Mouse (Mus musculus): ENCODE results near the gene Zscan26. TPM values are rescaled to one million over a fixed set of nuclear protein-coding genes. Genes with fewer than 3 reads are reported as not detected.
"Not testable (repeated sequence)": the region's sequence is repeated elsewhere in the genome, so short reads cannot be mapped to it uniquely, and the experiment has no call there.

Gene Zscan26
- 43.0 and 43.6 TPM in 2 replicates for total RNA-seq (2014; fragmentation: Nextera tagmentation)
- 34.7 TPM in 2 replicates for total RNA-seq (2017)
- 3.2 and 3.4 TPM in 2 replicates for polyA plus RNA-seq (2012)

GRCm38 (mm10) chr13:21453449-21453848, at the start of gene Zscan26:
Gene Zscan26, minus strand, starts transcription at chr13:21453730.
- Histone ChIP-seq H3K36me3 (replicated peaks) (peaks cover 31% of the 10 kb centered on the region), H3K27me3 (ENCODE audit: insufficient read depth, low read length) (peaks cover 5% of the 10 kb centered on the region; the same call in 1 of the 2 replicates), H3K4me3 (ENCODE audit: low read depth, low read length) (peak within 1 kb of the TSS; percentile 75), H3K9me3 (replicated peaks) (no peaks in the 10 kb centered on the region), H3K4me1 (ENCODE audit: insufficient read depth, low read depth, low read length) (peaks cover 14% of the 10 kb centered on the region)
- ATAC-seq (ENCODE audit: extremely low read depth, insufficient number of reproducible peaks, low FRiP score, poor library complexity, severe bottlenecking) (peak; percentile 79), DNase-seq (ENCODE audit: low spot score) (peak; percentile 63)
- TF ChIP-seq CTCF (IDR thresholded peaks at IDR 0.05; ENCODE audit: low read depth, low read length) (no peak), TAL1 (conservative IDR thresholded peaks at IDR 0.05; ENCODE audit: low read depth, low read length) (no peak), POLR2AphosphoS5 (IDR thresholded peaks at IDR 0.05; ENCODE audit: insufficient replicate concordance, low read depth, low read length) (no peak)

GRCm38 (mm10) chr13:21502296-21502695, 48.8 kb upstream of the Zscan26 start:
- no peak for DNase-seq (ENCODE audit: low spot score)
- Histone ChIP-seq H3K36me3 (replicated peaks) (no peaks in the 10 kb centered on the region), H3K9me3 (replicated peaks) (no peaks in the 10 kb centered on the region), H3K4me3 (ENCODE audit: low read depth, low read length) (no peak overlapping the region), H3K4me1 (ENCODE audit: insufficient read depth, low read depth, low read length) (peaks cover 4% of the 10 kb centered on the region), H3K27me3 (ENCODE audit: insufficient read depth, low read length) (peaks cover 4% of the 10 kb centered on the region)
- TF ChIP-seq CTCF (IDR thresholded peaks at IDR 0.05; ENCODE audit: low read depth, low read length) (no peak), GATA2 (IDR thresholded peaks at IDR 0.05; ENCODE audit: borderline replicate concordance, low read depth, low read length) (no peak), GATA1 (IDR thresholded peaks at IDR 0.05; ENCODE audit: borderline replicate concordance, low read length) (no peak), TAL1 (conservative IDR thresholded peaks at IDR 0.05; ENCODE audit: low read depth, low read length) (no peak), POLR2AphosphoS5 (IDR thresholded peaks at IDR 0.05; ENCODE audit: insufficient replicate concordance, low read depth, low read length) (no peak)
- ATAC-seq (ENCODE audit: extremely low read depth, insufficient number of reproducible peaks, low FRiP score, poor library complexity, severe bottlenecking): no peak

GRCm38 (mm10) chr13:21501182-21501581, 47.7 kb upstream of the Zscan26 start, which contains the start of gene Gm11273:
Gene Gm11273, minus strand, starts transcription at chr13:21501418.
- H3K36me3 ChIP-seq (replicated peaks); H3K9me3 ChIP-seq (replicated peaks); H3K27me3 ChIP-seq (ENCODE audit: insufficient read depth, low read length); ATAC-seq (ENCODE audit: extremely low read depth, insufficient number of reproducible peaks, low FRiP score, poor library complexity, severe bottlenecking); H3K4me3 ChIP-seq (ENCODE audit: low read depth, low read length); H3K4me1 ChIP-seq (ENCODE audit: insufficient read depth, low read depth, low read length); DNase-seq (ENCODE audit: low spot score): not testable (repeated sequence)

GRCm38 (mm10) chr13:21495080-21495479, 41.5 kb upstream of the Zscan26 start, which contains the start of gene AK157302:
Gene AK157302, plus strand, starts transcription at chr13:21495223.
- Histone ChIP-seq H3K27me3 (ENCODE audit: insufficient read depth, low read length) (peaks cover 6% of the 10 kb centered on the region), H3K4me1 (ENCODE audit: insufficient read depth, low read depth, low read length) (no peaks in the 10 kb centered on the region), H3K4me3 (ENCODE audit: low read depth, low read length) (no peak within 1 kb of the TSS), H3K36me3 (replicated peaks) (no peaks in the 10 kb centered on the region), H3K9me3 (replicated peaks) (no peaks in the 10 kb centered on the region)
- no peak for ATAC-seq (ENCODE audit: extremely low read depth, insufficient number of reproducible peaks, low FRiP score, poor library complexity, severe bottlenecking)
- no peak for DNase-seq (ENCODE audit: low spot score)
- TF ChIP-seq GATA1 (IDR thresholded peaks at IDR 0.05; ENCODE audit: borderline replicate concordance, low read length) (no peak), GATA2 (IDR thresholded peaks at IDR 0.05; ENCODE audit: borderline replicate concordance, low read depth, low read length) (no peak), CTCF (IDR thresholded peaks at IDR 0.05; ENCODE audit: low read depth, low read length) (no peak), POLR2AphosphoS5 (IDR thresholded peaks at IDR 0.05; ENCODE audit: insufficient replicate concordance, low read depth, low read length) (no peak), TAL1 (conservative IDR thresholded peaks at IDR 0.05; ENCODE audit: low read depth, low read length) (no peak)

- Histone ChIP-seq H3K4me1 (ENCODE audit: insufficient read depth, low read depth, low read length) (no peaks in the 10 kb centered on the region), H3K27me3 (ENCODE audit: insufficient read depth, low read length) (peaks cover 2% of the 10 kb centered on the region; the same call in 1 of the 2 replicates), H3K9me3 (replicated peaks) (no peaks in the 10 kb centered on the region), H3K4me3 (ENCODE audit: low read depth, low read length) (no peak overlapping the region), H3K36me3 (replicated peaks) (no peaks in the 10 kb centered on the region)
- ATAC-seq (ENCODE audit: extremely low read depth, insufficient number of reproducible peaks, low FRiP score, poor library complexity, severe bottlenecking): no peak
- DNase-seq (ENCODE audit: low spot score): no peak
- TF ChIP-seq TAL1 (conservative IDR thresholded peaks at IDR 0.05; ENCODE audit: low read depth, low read length) (no peak), GATA2 (IDR thresholded peaks at IDR 0.05; ENCODE audit: borderline replicate concordance, low read depth, low read length) (no peak), CTCF (IDR thresholded peaks at IDR 0.05; ENCODE audit: low read depth, low read length) (no peak), GATA1 (IDR thresholded peaks at IDR 0.05; ENCODE audit: borderline replicate concordance, low read length) (no peak), POLR2AphosphoS5 (IDR thresholded peaks at IDR 0.05; ENCODE audit: insufficient replicate concordance, low read depth, low read length) (no peak)
These were observed 39.3 kb upstream of the Zscan26 start for GRCm38 (mm10) chr13:21492847-21493246.

- Histone ChIP-seq H3K36me3 (replicated peaks) (no peaks in the 10 kb centered on the region), H3K27me3 (ENCODE audit: insufficient read depth, low read length) (peaks cover 11% of the 10 kb centered on the region), H3K4me1 (ENCODE audit: insufficient read depth, low read depth, low read length) (no peaks in the 10 kb centered on the region), H3K4me3 (ENCODE audit: low read depth, low read length) (no peak overlapping the region), H3K9me3 (replicated peaks) (0 out of 2 replicates have a peak, but pooled peaks cover 2% of the 10 kb centered on the region)
- ATAC-seq (ENCODE audit: extremely low read depth, insufficient number of reproducible peaks, low FRiP score, poor library complexity, severe bottlenecking) (no peak), DNase-seq (ENCODE audit: low spot score) (no peak)
- no peak for TF ChIP-seq CTCF (IDR thresholded peaks at IDR 0.05; ENCODE audit: low read depth, low read length)
- TF ChIP-seq GATA2 (IDR thresholded peaks at IDR 0.05; ENCODE audit: borderline replicate concordance, low read depth, low read length): no peak
- no peak for TF ChIP-seq GATA1 (IDR thresholded peaks at IDR 0.05; ENCODE audit: borderline replicate concordance, low read length)
- TF ChIP-seq POLR2AphosphoS5 (IDR thresholded peaks at IDR 0.05; ENCODE audit: insufficient replicate concordance, low read depth, low read length): no peak
- no peak for TF ChIP-seq TAL1 (conservative IDR thresholded peaks at IDR 0.05; ENCODE audit: low read depth, low read length)
These were observed 33.4 kb upstream of the Zscan26 start for GRCm38 (mm10) chr13:21486881-21487280.

- H3K9me3 ChIP-seq (replicated peaks); H3K36me3 ChIP-seq (replicated peaks); H3K4me1 ChIP-seq (ENCODE audit: insufficient read depth, low read depth, low read length); H3K4me3 ChIP-seq (ENCODE audit: low read depth, low read length); ATAC-seq (ENCODE audit: extremely low read depth, insufficient number of reproducible peaks, low FRiP score, poor library complexity, severe bottlenecking); DNase-seq (ENCODE audit: low spot score): not testable (repeated sequence)
- H3K27me3 ChIP-seq (ENCODE audit: insufficient read depth, low read length): peaks cover 20% of the 10 kb centered on the region
These were observed 25.5 kb upstream of the Zscan26 start, which contains the start of the genes Zkscan4 and Gm10065 for GRCm38 (mm10) chr13:21478759-21479670. Gene Zkscan4, plus strand, starts transcription at chr13:21478907. Gene Gm10065, minus strand, starts transcription at chr13:21479441.

Data from G1E (cell line).